Mouse (Mus musculus): ENCODE results near the gene Nfe2l3. TPM values are rescaled to one million over a fixed set of nuclear protein-coding genes. Genes with fewer than 3 reads are reported as not detected.

Nfe2l3 gene
- polyA plus RNA-seq, 2 experiments = 2.4 TPM

DNA sequence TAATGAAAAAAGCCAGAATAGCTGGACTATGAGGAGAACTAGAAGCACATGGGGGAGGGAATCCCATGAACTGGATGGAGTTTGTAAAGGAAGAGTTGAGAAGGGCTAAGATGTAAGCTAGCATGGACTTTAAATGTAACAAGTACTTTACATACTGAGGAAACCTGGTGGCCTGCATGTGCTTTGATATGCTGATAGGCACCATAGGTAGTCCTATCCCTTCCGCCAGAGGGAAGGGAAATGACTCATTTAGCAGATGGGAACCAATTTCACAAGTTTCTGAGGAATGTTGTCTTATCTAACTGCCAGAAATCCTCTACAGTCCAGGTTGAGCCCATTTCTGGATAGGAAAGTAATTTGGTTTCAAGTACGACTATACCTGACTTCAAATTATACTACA, 53.2 kb downstream of the Nfe2l3 start:
- peaks cover 28% of the 10 kb centered on the region for H3K36me3 ChIP-seq (ENCODE audit: control insufficient read depth, insufficient read depth, low read length)
- no peak for TF ChIP-seq POLR2A (IDR thresholded peaks at IDR 0.05; ENCODE audit: borderline replicate concordance, extremely low read depth, insufficient read depth, insufficient read length)
- H3K27ac ChIP-seq (replicated peaks; ENCODE audit: low read depth, low read length) = no peak overlapping the region
- no peak overlapping the region for H3K4me2 ChIP-seq (replicated peaks; ENCODE audit: low read depth, low read length, severe bottlenecking)
- no peaks in the 10 kb centered on the region for H3K9me3 ChIP-seq (ENCODE audit: control insufficient read depth, low read length)
- H3K4me3 ChIP-seq (replicated peaks; ENCODE audit: low read length) = no peak overlapping the region
- H3K27me3 ChIP-seq (ENCODE audit: control insufficient read depth, insufficient read depth, low read length) = no peaks in the 10 kb centered on the region
- no peak for ATAC-seq (ENCODE audit: low FRiP score, low read depth)
- WGBS = 58% methylated on average over 2 of the region's 2 CpGs
- H3K9ac ChIP-seq (ENCODE audit: low read depth, low read length, severe bottlenecking) = no peak overlapping the region
- DNase-seq (ENCODE audit: low spot score) = no peak
- peaks cover 6% of the 10 kb centered on the region; the same call in 1 of the 2 replicates for H3K4me1 ChIP-seq (ENCODE audit: control insufficient read depth, insufficient read depth, low read length)

DNA sequence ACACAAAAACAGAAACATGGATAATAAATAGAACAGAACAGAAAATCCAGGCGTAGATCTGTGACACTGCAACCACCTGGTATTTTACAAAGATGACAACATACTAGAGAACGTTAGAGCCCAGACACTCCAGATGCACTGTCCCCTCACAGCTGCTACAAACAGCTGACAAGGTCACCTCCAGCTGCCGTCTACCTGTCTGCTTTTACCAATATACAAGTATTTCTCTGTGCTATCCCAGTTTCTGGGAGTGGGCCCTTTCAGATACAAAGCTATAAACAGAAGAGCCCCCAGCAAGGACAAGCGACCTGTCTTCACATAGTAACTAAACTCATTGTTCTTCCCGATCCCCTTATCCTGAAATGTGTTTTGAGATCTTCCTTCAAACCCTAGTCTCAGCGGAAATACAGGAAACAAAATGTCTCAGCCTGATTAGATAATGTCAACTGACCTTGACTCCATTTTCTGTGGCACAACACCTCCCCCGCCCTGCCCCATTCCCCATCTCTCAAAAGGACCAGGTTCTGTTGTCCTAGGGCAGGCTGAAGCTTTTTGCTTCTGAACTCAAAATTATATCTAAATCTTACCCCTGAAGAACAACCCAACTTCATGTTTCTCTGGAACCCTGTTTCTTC, 53.7 kb downstream of the Nfe2l3 start:
- no peak for ATAC-seq (ENCODE audit: low FRiP score, low read depth)
- H3K27ac ChIP-seq (replicated peaks; ENCODE audit: low read depth, low read length) = no peak overlapping the region
- H3K36me3 ChIP-seq (ENCODE audit: control insufficient read depth, insufficient read depth, low read length) = peaks cover 23% of the 10 kb centered on the region
- H3K4me2 ChIP-seq (replicated peaks; ENCODE audit: low read depth, low read length, severe bottlenecking) = no peak overlapping the region
- H3K9ac ChIP-seq (ENCODE audit: low read depth, low read length, severe bottlenecking) = no peak overlapping the region
- DNase-seq (ENCODE audit: low spot score) = no peak
- no peak for TF ChIP-seq POLR2A (IDR thresholded peaks at IDR 0.05; ENCODE audit: borderline replicate concordance, extremely low read depth, insufficient read depth, insufficient read length)
- no peak overlapping the region for H3K4me3 ChIP-seq (replicated peaks; ENCODE audit: low read length)
- 59% methylated on average over 7 of the region's 7 CpGs for WGBS
- H3K4me1 ChIP-seq (ENCODE audit: control insufficient read depth, insufficient read depth, low read length) = peaks cover 6% of the 10 kb centered on the region; the same call in 1 of the 2 replicates
- H3K9me3 ChIP-seq (ENCODE audit: control insufficient read depth, low read length) = no peaks in the 10 kb centered on the region
- H3K27me3 ChIP-seq (ENCODE audit: control insufficient read depth, insufficient read depth, low read length) = no peaks in the 10 kb centered on the region

DNA sequence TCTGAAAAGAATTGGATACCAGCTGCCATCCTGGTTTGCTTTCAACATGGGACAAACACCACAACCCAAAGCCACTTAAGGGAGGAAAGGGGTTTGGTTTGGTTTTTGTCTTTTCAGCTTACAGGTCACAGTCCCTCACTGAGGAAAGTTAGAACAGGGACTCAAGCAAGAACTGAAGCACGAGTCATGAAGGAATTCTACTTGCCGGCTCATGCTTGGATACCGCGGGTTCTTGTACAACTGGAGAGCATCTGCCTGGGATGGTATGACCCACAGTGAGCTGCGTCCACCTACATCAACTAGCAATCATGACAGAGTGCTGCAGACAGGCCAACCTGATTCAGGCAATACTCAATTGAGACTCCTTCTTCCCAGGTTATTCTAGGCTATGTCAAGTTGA, 54.3 kb downstream of the Nfe2l3 start:
- 89% methylated on average over 5 of the region's 5 CpGs for WGBS
- H3K4me1 ChIP-seq (ENCODE audit: control insufficient read depth, insufficient read depth, low read length) = peaks cover 6% of the 10 kb centered on the region; the same call in 1 of the 2 replicates
- no peak for DNase-seq (ENCODE audit: low spot score)

DNA sequence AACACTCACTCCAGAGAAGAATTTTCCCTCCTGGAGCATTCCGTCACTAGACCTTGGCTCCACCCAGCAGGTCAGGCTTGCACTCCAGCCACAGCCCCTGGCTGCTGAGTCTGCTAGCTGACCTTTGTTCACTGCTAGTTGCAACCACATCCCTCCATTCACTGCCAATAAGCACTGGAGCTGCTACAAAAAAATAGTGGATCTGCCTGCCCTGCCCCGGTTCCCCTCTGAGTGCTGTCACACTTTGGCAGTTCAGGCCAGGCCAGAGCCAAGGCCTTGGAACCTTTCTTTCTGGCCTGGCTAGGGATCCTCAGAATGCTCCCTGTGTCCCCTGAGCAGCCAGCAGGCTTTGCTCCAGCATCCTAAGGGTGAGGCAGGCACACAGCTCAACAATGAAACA, 57.3 kb downstream of the Nfe2l3 start:
- Histone ChIP-seq H3K4me3 (replicated peaks; ENCODE audit: low read length) (no peak overlapping the region), H3K27me3 (ENCODE audit: control insufficient read depth, insufficient read depth, low read length) (no peaks in the 10 kb centered on the region), H3K9me3 (ENCODE audit: control insufficient read depth, low read length) (no peaks in the 10 kb centered on the region), H3K9ac (ENCODE audit: low read depth, low read length, severe bottlenecking) (no peak overlapping the region), H3K4me2 (replicated peaks; ENCODE audit: low read depth, low read length, severe bottlenecking) (no peak overlapping the region), H3K4me1 (ENCODE audit: control insufficient read depth, insufficient read depth, low read length) (peaks cover 6% of the 10 kb centered on the region; the same call in 1 of the 2 replicates), H3K36me3 (ENCODE audit: control insufficient read depth, insufficient read depth, low read length) (no peaks in the 10 kb centered on the region), H3K27ac (replicated peaks; ENCODE audit: low read depth, low read length) (no peak overlapping the region)
- no peak for DNase-seq (ENCODE audit: low spot score)
- no peak for TF ChIP-seq POLR2A (IDR thresholded peaks at IDR 0.05; ENCODE audit: borderline replicate concordance, extremely low read depth, insufficient read depth, insufficient read length)
- ATAC-seq (ENCODE audit: low FRiP score, low read depth) = no peak; the same call in 1 of the 2 replicates
- 37% methylated on average over 2 of the region's 2 CpGs for WGBS

More for the DNA sequence above, 54.3 kb downstream of the Nfe2l3 start:
- no peak for ATAC-seq (ENCODE audit: low FRiP score, low read depth)
- Histone ChIP-seq H3K4me2 (replicated peaks; ENCODE audit: low read depth, low read length, severe bottlenecking) (no peak overlapping the region), H3K4me3 (replicated peaks; ENCODE audit: low read length) (no peak overlapping the region), H3K27me3 (ENCODE audit: control insufficient read depth, insufficient read depth, low read length) (no peaks in the 10 kb centered on the region), H3K9me3 (ENCODE audit: control insufficient read depth, low read length) (no peaks in the 10 kb centered on the region), H3K9ac (ENCODE audit: low read depth, low read length, severe bottlenecking) (no peak overlapping the region), H3K36me3 (ENCODE audit: control insufficient read depth, insufficient read depth, low read length) (peaks cover 17% of the 10 kb centered on the region), H3K27ac (replicated peaks; ENCODE audit: low read depth, low read length) (no peak overlapping the region)
- TF ChIP-seq POLR2A (IDR thresholded peaks at IDR 0.05; ENCODE audit: borderline replicate concordance, extremely low read depth, insufficient read depth, insufficient read length) = no peak

DNA sequence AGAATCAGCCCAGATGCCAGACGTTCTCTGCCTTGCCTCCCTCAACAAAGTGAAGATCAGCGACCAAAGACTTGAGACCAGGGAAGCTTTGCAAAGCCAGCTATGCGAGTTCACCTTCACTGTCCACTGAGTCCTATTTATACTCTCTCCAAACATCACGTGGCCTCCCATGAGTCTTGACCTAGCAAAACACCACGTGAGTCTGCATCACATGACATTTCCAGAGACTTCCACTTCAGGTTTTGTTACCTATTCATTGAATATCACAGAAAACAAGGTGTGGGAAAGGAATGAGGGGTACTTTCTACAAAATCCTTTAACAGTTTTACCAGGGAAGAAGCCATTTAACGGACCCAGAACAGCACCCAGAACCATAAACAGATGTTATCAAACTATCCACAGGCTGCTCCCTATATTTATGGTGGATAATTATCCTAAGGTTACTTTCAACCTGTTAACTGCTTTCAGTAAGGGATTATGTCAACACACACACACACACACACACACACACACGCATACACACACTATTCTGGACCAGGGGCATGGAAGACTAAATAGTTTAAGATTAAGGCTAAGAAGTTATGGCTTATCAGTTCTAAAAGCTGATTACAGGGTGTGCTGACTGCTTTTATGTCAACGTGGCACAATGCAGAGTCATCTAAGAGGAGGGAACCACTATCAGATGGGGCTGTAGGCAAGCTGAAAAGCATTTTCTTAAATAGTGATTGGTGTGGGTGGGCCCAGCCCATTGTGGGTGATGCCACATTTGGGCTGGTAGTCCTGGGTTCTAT, 65.0 kb downstream of the Nfe2l3 start:
- Histone ChIP-seq H3K4me1 (ENCODE audit: control insufficient read depth, insufficient read depth, low read length) (no peaks in the 10 kb centered on the region), H3K27ac (replicated peaks; ENCODE audit: low read depth, low read length) (no peak overlapping the region), H3K27me3 (ENCODE audit: control insufficient read depth, insufficient read depth, low read length) (no peaks in the 10 kb centered on the region), H3K9me3 (ENCODE audit: control insufficient read depth, low read length) (no peaks in the 10 kb centered on the region), H3K9ac (ENCODE audit: low read depth, low read length, severe bottlenecking) (no peak overlapping the region), H3K4me2 (replicated peaks; ENCODE audit: low read depth, low read length, severe bottlenecking) (no peak overlapping the region), H3K4me3 (replicated peaks; ENCODE audit: low read length) (no peak overlapping the region), H3K36me3 (ENCODE audit: control insufficient read depth, insufficient read depth, low read length) (no peaks in the 10 kb centered on the region)
- ATAC-seq (ENCODE audit: low FRiP score, low read depth) (no peak), DNase-seq (ENCODE audit: low spot score) (no peak)
- WGBS = 58% methylated on average over 8 of the region's 8 CpGs
- TF ChIP-seq POLR2A (IDR thresholded peaks at IDR 0.05; ENCODE audit: borderline replicate concordance, extremely low read depth, insufficient read depth, insufficient read length) = no peak
